Comparison of ENCODE assay signal across 8 mouse cellular contexts in genomic region chr12:104896640-104897039, GRCm38 (mm10). TPM values are rescaled to one million over a fixed set of nuclear protein-coding genes. Genes with fewer than 3 reads are reported as not detected.
DNase-seq lines count a peak whose midpoint lies in the region; ATAC-seq lines count a peak whose summit lies in the region.

No protein-coding gene starts in this region.

- H3K9ac ChIP-seq in neural tube, embryonic 15.5 days (replicated peaks), result no peak overlapping the region
- no peak overlapping the region for H3K9ac ChIP-seq in forebrain, embryonic 14.5 days (ENCODE audit: low read length)
- H3K9ac ChIP-seq in midbrain, embryonic 11.5 days (ENCODE audit: low read length), result no peak overlapping the region

- 58% methylated on average over 16 of the region's 16 CpGs for WGBS in neural tube, embryonic 15.5 days
- 41% methylated on average over 16 of the region's 16 CpGs for WGBS in forebrain, embryonic 14.5 days
- WGBS in midbrain, embryonic 11.5 days, result 50% methylated on average over 16 of the region's 16 CpGs

- no peak for ATAC-seq in neural tube, embryonic 15.5 days (ENCODE audit: low FRiP score)
- peak; percentile 55; the same call in 1 of the 2 replicates for ATAC-seq in forebrain, embryonic 14.5 days
- ATAC-seq in midbrain, embryonic 11.5 days (ENCODE audit: low FRiP score), result peak; percentile 71

- peak; percentile 39 for DNase-seq in neural tube, embryonic 10.5 days (ENCODE audit: extremely low spot score, low spot score)
- DNase-seq in forebrain, embryonic 14.5 days (ENCODE audit: low spot score), result peak; percentile 37
- DNase-seq in kidney, postnatal 14 days, result peak; percentile 88
- no peak for DNase-seq in midbrain, embryonic 11.5 days (ENCODE audit: low spot score, missing footprints)
- DNase-seq in testis, postnatal 10 days (ENCODE audit: low spot score), result no peak
- no peak for DNase-seq in urinary bladder, adult 18-20 months (ENCODE audit: low spot score in 2 of 2)
- no peak for DNase-seq in adrenal gland, postnatal 10 days

- H3K4me3 ChIP-seq in neural tube, embryonic 15.5 days (replicated peaks), result no peak overlapping the region
- no peak overlapping the region for H3K4me3 ChIP-seq in forebrain, embryonic 14.5 days (ENCODE audit: low read depth, low read length)
- no peak overlapping the region for H3K4me3 ChIP-seq in midbrain, embryonic 11.5 days (ENCODE audit: low read depth, low read length)

- no peak overlapping the region for H3K4me2 ChIP-seq in neural tube, embryonic 15.5 days
- H3K4me2 ChIP-seq in forebrain, embryonic 14.5 days (ENCODE audit: low read length), result no peak overlapping the region
- H3K4me2 ChIP-seq in midbrain, embryonic 11.5 days, result no peak overlapping the region

- no peaks in the 10 kb centered on the region for H3K27me3 ChIP-seq in neural tube, embryonic 15.5 days (replicated peaks)
- no peaks in the 10 kb centered on the region for H3K27me3 ChIP-seq in forebrain, embryonic 14.5 days (replicated peaks; ENCODE audit: control insufficient read depth, insufficient read depth, low read length)
- H3K27me3 ChIP-seq in midbrain, embryonic 11.5 days (ENCODE audit: control insufficient read depth, insufficient read depth, low read length), result no peaks in the 10 kb centered on the region

- peaks cover 9% of the 10 kb centered on the region for H3K4me1 ChIP-seq in neural tube, embryonic 15.5 days
- 0 out of 2 replicates have a peak, but pooled peaks cover 5% of the 10 kb centered on the region for H3K4me1 ChIP-seq in forebrain, embryonic 14.5 days (ENCODE audit: control insufficient read depth, insufficient read depth, low read length)
- H3K4me1 ChIP-seq in midbrain, embryonic 11.5 days (ENCODE audit: control insufficient read depth, insufficient read depth, low read length), result peaks cover 6% of the 10 kb centered on the region; the same call in 1 of the 2 replicates

- H3K27ac ChIP-seq in neural tube, embryonic 15.5 days (replicated peaks), result no peak overlapping the region
- H3K27ac ChIP-seq in forebrain, embryonic 14.5 days (ENCODE audit: low read depth, low read length), result no peak overlapping the region; the same call in 1 of the 2 replicates
- H3K27ac ChIP-seq in midbrain, embryonic 11.5 days (ENCODE audit: low read depth, low read length), result no peak overlapping the region

- no peaks in the 10 kb centered on the region for H3K36me3 ChIP-seq in neural tube, embryonic 15.5 days
- no peaks in the 10 kb centered on the region for H3K36me3 ChIP-seq in forebrain, embryonic 14.5 days (ENCODE audit: control insufficient read depth, insufficient read depth, low read length)
- H3K36me3 ChIP-seq in midbrain, embryonic 11.5 days (ENCODE audit: control insufficient read depth, insufficient read depth, low read length), result no peaks in the 10 kb centered on the region

- H3K9me3 ChIP-seq in neural tube, embryonic 15.5 days (replicated peaks), result no peaks in the 10 kb centered on the region
- no peaks in the 10 kb centered on the region for H3K9me3 ChIP-seq in forebrain, embryonic 14.5 days (replicated peaks; ENCODE audit: control insufficient read depth, low read length)
- H3K9me3 ChIP-seq in midbrain, embryonic 11.5 days (ENCODE audit: control insufficient read depth, low read length), result no peaks in the 10 kb centered on the region

RNA-seq across cellular contexts. Expression of gene Clmn, which starts 31.8 kb away (rescaled TPM):
- 1.3 and 1.6 TPM in 2 replicates for polyA plus RNA-seq in neural tube, embryonic 15.5 days (2015; fragmentation: Nextera tagmentation; extraction: Ambion mirVana)
- 0.33 and 0.72 TPM in 2 replicates for polyA plus RNA-seq in forebrain, embryonic 14.5 days (2014; fragmentation: Nextera tagmentation; extraction: Ambion mirVana)
- polyA plus RNA-seq in midbrain, embryonic 11.5 days (2014; fragmentation: Nextera tagmentation; extraction: Ambion mirVana), result 1.9 and 2.5 TPM in 2 replicates
- total RNA-seq in adrenal gland, postnatal 10 days (2021), result 10 to 100 TPM; 14.4 to 18.3 TPM

Comparison
In these comparisons a context has a peak if more than half of its experiments do, and no peak if none do; other contexts are left out.
1. DNase-seq: peak in neural tube, embryonic 10.5 days (single experiment), forebrain, embryonic 14.5 days (single experiment) and kidney, postnatal 14 days (single experiment); none in midbrain, embryonic 11.5 days (single experiment), testis, postnatal 10 days (single experiment), urinary bladder, adult 18-20 months (0 of 2) and adrenal gland, postnatal 10 days (single experiment).